Mouse (Mus musculus): ENCODE results near the gene Creb3l1. TPM values are rescaled to one million over a fixed set of nuclear protein-coding genes. Genes with fewer than 3 reads are reported as not detected.

Gene Creb3l1
- 1.1 and 2.2 TPM in 2 replicates for total RNA-seq (2014; fragmentation: Nextera tagmentation)
- total RNA-seq (2017), result 0.69 TPM in 1 of 2 replicates, not detected in the other

- peak; percentile 36 for ATAC-seq (replicated peaks; ENCODE audit: poor library complexity, severe bottlenecking)
These were observed at the start of gene Creb3l1 for GRCm38 (mm10) chr2:92024274-92024672. Gene Creb3l1 (minus strand): TSS chr2:92024502.

GRCm38 (mm10) chr2:92071143-92071542 is 46.8 kb upstream of the Creb3l1 start:
- ATAC-seq (replicated peaks; ENCODE audit: poor library complexity, severe bottlenecking), result no peak

GRCm38 (mm10) chr2:92069630-92070029 is 45.3 kb upstream of the Creb3l1 start:
- ATAC-seq (replicated peaks; ENCODE audit: poor library complexity, severe bottlenecking), result no peak

GRCm38 (mm10) chr2:92067600-92067999 is 43.3 kb upstream of the Creb3l1 start:
- ATAC-seq (replicated peaks; ENCODE audit: poor library complexity, severe bottlenecking), result no peak

- peak; percentile 62 for ATAC-seq (replicated peaks; ENCODE audit: poor library complexity, severe bottlenecking)
These were observed 42.6 kb upstream of the Creb3l1 start for GRCm38 (mm10) chr2:92066899-92067298.

GRCm38 (mm10) chr2:92065938-92066337 is 41.6 kb upstream of the Creb3l1 start:
- no peak for ATAC-seq (replicated peaks; ENCODE audit: poor library complexity, severe bottlenecking)

GRCm38 (mm10) chr2:92065269-92065888 is 41.1 kb upstream of the Creb3l1 start:
- peak; percentile 67 for ATAC-seq (replicated peaks; ENCODE audit: poor library complexity, severe bottlenecking)

- ATAC-seq (replicated peaks; ENCODE audit: poor library complexity, severe bottlenecking), result no peak
These were observed 38.8 kb upstream of the Creb3l1 start for GRCm38 (mm10) chr2:92063106-92063505.

GRCm38 (mm10) chr2:92061337-92061736 is 37.0 kb upstream of the Creb3l1 start:
- no peak for ATAC-seq (replicated peaks; ENCODE audit: poor library complexity, severe bottlenecking)

GRCm38 (mm10) chr2:92060291-92060690 is 36.0 kb upstream of the Creb3l1 start:
- ATAC-seq (replicated peaks; ENCODE audit: poor library complexity, severe bottlenecking), result no peak

- ATAC-seq (replicated peaks; ENCODE audit: poor library complexity, severe bottlenecking), result peak; percentile 52
These were observed 35.3 kb upstream of the Creb3l1 start for GRCm38 (mm10) chr2:92059481-92060220.

- no peak for ATAC-seq (replicated peaks; ENCODE audit: poor library complexity, severe bottlenecking)
These were observed 34.6 kb upstream of the Creb3l1 start for GRCm38 (mm10) chr2:92058936-92059335.

GRCm38 (mm10) chr2:92058469-92058868 is 34.2 kb upstream of the Creb3l1 start:
- peak; percentile 66 for ATAC-seq (replicated peaks; ENCODE audit: poor library complexity, severe bottlenecking)

- ATAC-seq (replicated peaks; ENCODE audit: poor library complexity, severe bottlenecking), result no peak
These were observed 32.5 kb upstream of the Creb3l1 start for GRCm38 (mm10) chr2:92056760-92057159.

GRCm38 (mm10) chr2:92055831-92056236 is 31.5 kb upstream of the Creb3l1 start:
- ATAC-seq (replicated peaks; ENCODE audit: poor library complexity, severe bottlenecking), result peak; percentile 42

- peak; percentile 72 for ATAC-seq (replicated peaks; ENCODE audit: poor library complexity, severe bottlenecking)
These were observed 31.0 kb upstream of the Creb3l1 start for GRCm38 (mm10) chr2:92055101-92055813.

GRCm38 (mm10) chr2:92052754-92053153 is 28.5 kb upstream of the Creb3l1 start:
- ATAC-seq (replicated peaks; ENCODE audit: poor library complexity, severe bottlenecking), result no peak

- no peak for ATAC-seq (replicated peaks; ENCODE audit: poor library complexity, severe bottlenecking)
These were observed 27.9 kb upstream of the Creb3l1 start for GRCm38 (mm10) chr2:92052188-92052587.

GRCm38 (mm10) chr2:92048034-92048690 is 23.9 kb upstream of the Creb3l1 start:
- ATAC-seq (replicated peaks; ENCODE audit: poor library complexity, severe bottlenecking), result no peak

- ATAC-seq (replicated peaks; ENCODE audit: poor library complexity, severe bottlenecking), result no peak
These were observed 23.3 kb upstream of the Creb3l1 start for GRCm38 (mm10) chr2:92047601-92048000.

- no peak for ATAC-seq (replicated peaks; ENCODE audit: poor library complexity, severe bottlenecking)
These were observed 19.0 kb upstream of the Creb3l1 start for GRCm38 (mm10) chr2:92043285-92043684.
